In the genomic region with DNA sequence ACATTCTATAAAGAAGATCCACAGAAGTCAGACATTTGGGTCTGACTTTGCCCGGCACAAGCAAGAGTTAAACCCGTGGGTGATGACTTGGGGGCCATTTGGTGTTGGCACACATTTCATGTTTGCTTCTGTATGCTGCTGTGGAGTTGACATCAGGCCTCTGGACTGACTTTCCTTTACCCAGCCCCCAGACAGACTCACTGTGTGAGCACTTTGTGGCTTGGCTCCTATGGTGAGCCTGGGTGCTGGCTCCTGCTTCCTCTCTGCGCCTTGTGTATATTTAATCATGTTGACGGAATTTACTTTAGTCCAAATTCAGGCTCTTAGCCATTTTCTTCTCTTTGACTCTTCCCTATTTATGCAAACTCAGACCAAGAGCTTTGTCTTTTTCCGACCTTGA, we compare ENCODE assay signal across 13 mouse cellular contexts.
A peak's percentile ranks its signal among the peaks of the same experiment; 100 is the strongest.
DNase-seq lines count a peak whose midpoint lies in the region; ATAC-seq lines count a peak whose summit lies in the region.
"Had no signal": no experiment of that assay in that cellular context is flagged by ENCODE, and none has a peak within 500 bp of the region (broad histone marks: within the 10 kb centered on the region; RNA-seq: fewer than 3 reads in every experiment).

No protein-coding gene starts in this region.

- no peak for ATAC-seq in liver, embryonic 13.5 days (ENCODE audit: low read depth)
- no peak for ATAC-seq in liver, embryonic 11.5 days (replicated peaks; ENCODE audit: low FRiP score)
- no peak for ATAC-seq in embryonic facial prominence, embryonic 15.5 days (ENCODE audit: insufficient number of reproducible peaks, low FRiP score, low TSS enrichment, low read depth)
- no peak for ATAC-seq in megakaryocyte progenitor cell, adult 5-6 weeks (replicated peaks; ENCODE audit: poor library complexity)

- H3K4me3 ChIP-seq in liver, embryonic 13.5 days (replicated peaks), result no peak overlapping the region
- H3K4me3 ChIP-seq in liver, embryonic 11.5 days (ENCODE audit: low read depth, low read length), result no peak overlapping the region
- H3K4me3 ChIP-seq in embryonic facial prominence, embryonic 15.5 days (replicated peaks), result no peak overlapping the region
- H3K4me3 ChIP-seq in macrophage (ENCODE audit: inconsistent target), result no peak overlapping the region
- H3K4me3 ChIP-seq: hindbrain, embryonic 10.5 days; kidney, embryonic 15.5 days; limb, embryonic 10.5 days; megakaryocyte, embryonic 14.5 days had no signal

- no peaks in the 10 kb centered on the region for H3K9me3 ChIP-seq in liver, embryonic 13.5 days (replicated peaks)
- H3K9me3 ChIP-seq in liver, embryonic 11.5 days (ENCODE audit: control insufficient read depth, low read length), result no peaks in the 10 kb centered on the region
- no peaks in the 10 kb centered on the region for H3K9me3 ChIP-seq in embryonic facial prominence, embryonic 15.5 days (replicated peaks)
- H3K9me3 ChIP-seq: hindbrain, embryonic 10.5 days; kidney, embryonic 15.5 days; limb, embryonic 10.5 days; megakaryocyte, embryonic 14.5 days had no signal

- no peak overlapping the region for H3K4me2 ChIP-seq in liver, embryonic 13.5 days
- H3K4me2 ChIP-seq in liver, embryonic 11.5 days, result no peak overlapping the region
- H3K4me2 ChIP-seq in embryonic facial prominence, embryonic 15.5 days (replicated peaks), result no peak overlapping the region
- H3K4me2 ChIP-seq: kidney, embryonic 15.5 days had no signal

- H3K79me2 ChIP-seq in macrophage (ENCODE audit: inconsistent target), result no peaks in the 10 kb centered on the region

- no peaks in the 10 kb centered on the region for H3K27me3 ChIP-seq in liver, embryonic 13.5 days
- no peaks in the 10 kb centered on the region for H3K27me3 ChIP-seq in liver, embryonic 11.5 days (replicated peaks; ENCODE audit: control insufficient read depth, insufficient read depth, low read length)
- no peaks in the 10 kb centered on the region for H3K27me3 ChIP-seq in embryonic facial prominence, embryonic 15.5 days
- H3K27me3 ChIP-seq: CH12.LX; kidney, embryonic 15.5 days; megakaryocyte, embryonic 14.5 days had no signal

- no peak overlapping the region for H3K9ac ChIP-seq in liver, embryonic 13.5 days
- no peak overlapping the region for H3K9ac ChIP-seq in liver, embryonic 11.5 days (ENCODE audit: low read depth, low read length)
- no peak overlapping the region for H3K9ac ChIP-seq in embryonic facial prominence, embryonic 15.5 days
- H3K9ac ChIP-seq: kidney, embryonic 15.5 days had no signal

- peak overlapping the region; percentile 48; the same call in 1 of the 2 replicates for H3K27ac ChIP-seq in liver, embryonic 13.5 days
- H3K27ac ChIP-seq in liver, embryonic 11.5 days (ENCODE audit: low read depth, low read length), result no peak overlapping the region
- 0 out of 2 replicates have a peak overlapping the region, but pooled peaks have one; percentile 17 for H3K27ac ChIP-seq in embryonic facial prominence, embryonic 15.5 days (replicated peaks)
- H3K27ac ChIP-seq in macrophage, result peak overlapping the region; percentile 42
- H3K27ac ChIP-seq: hindbrain, embryonic 10.5 days; kidney, embryonic 15.5 days; limb, embryonic 10.5 days had no signal

- H3K36me3 ChIP-seq in liver, embryonic 13.5 days, result no peaks in the 10 kb centered on the region
- H3K36me3 ChIP-seq in liver, embryonic 11.5 days (ENCODE audit: control insufficient read depth, insufficient read depth, low read length), result no peaks in the 10 kb centered on the region
- H3K36me3 ChIP-seq in embryonic facial prominence, embryonic 15.5 days, result no peaks in the 10 kb centered on the region
- no peaks in the 10 kb centered on the region for H3K36me3 ChIP-seq in macrophage (ENCODE audit: inconsistent target)
- H3K36me3 ChIP-seq: hindbrain, embryonic 10.5 days; kidney, embryonic 15.5 days; limb, embryonic 10.5 days had no signal

- DNase-seq in liver, embryonic 13.5 days, result no peak
- no peak for DNase-seq in liver, embryonic 11.5 days (ENCODE audit: low spot score)
- DNase-seq in NIH3T3 (ENCODE audit: low read depth), result peak; percentile 68
- no peak for DNase-seq in frontal cortex, postnatal 25 days (ENCODE audit: low spot score in 2 of 2)
- DNase-seq: cerebellum, postnatal 36 days had no signal

- 65% methylated on average over 5 of the region's 5 CpGs for WGBS in liver, embryonic 13.5 days (ENCODE audit: insufficient replicate concordance)
- 71% methylated on average over 5 of the region's 5 CpGs for WGBS in liver, embryonic 11.5 days
- WGBS in embryonic facial prominence, embryonic 15.5 days, result 61% methylated on average over 5 of the region's 5 CpGs
- WGBS in macrophage (ENCODE audit: missing documents), result 24% methylated on average over 5 of the region's 5 CpGs

- H3K4me1 ChIP-seq in liver, embryonic 13.5 days (replicated peaks), result peaks cover 67% of the 10 kb centered on the region
- peaks cover 20% of the 10 kb centered on the region for H3K4me1 ChIP-seq in liver, embryonic 11.5 days (replicated peaks; ENCODE audit: control insufficient read depth, insufficient read depth, low read length)
- peaks cover 7% of the 10 kb centered on the region; the same call in 1 of the 2 replicates for H3K4me1 ChIP-seq in embryonic facial prominence, embryonic 15.5 days
- H3K4me1 ChIP-seq: kidney, embryonic 15.5 days; limb, embryonic 10.5 days had no signal
